Mouse (Mus musculus): ENCODE measurements around the gene Atg10. TPM values are rescaled to one million over a fixed set of nuclear protein-coding genes. Genes with fewer than 3 reads are reported as not detected.

Atg10 gene
- polyA plus RNA-seq, 1 experiment = 9.8 TPM

- H3K27ac ChIP-seq (ENCODE audit: insufficient read depth, low read length) = peak overlapping the region; percentile 95
- peaks cover 14% of the 10 kb centered on the region for H3K4me1 ChIP-seq (ENCODE audit: control insufficient read depth, insufficient read depth, low read length)
- no peak overlapping the region for H3K4me3 ChIP-seq (ENCODE audit: insufficient read depth, low read length)
- no peak for TF ChIP-seq CTCF (IDR thresholded peaks at IDR 0.05; ENCODE audit: borderline replicate concordance, insufficient read depth, low read length)
- peak; percentile 49; the same call in 1 of the 2 replicates for TF ChIP-seq POLR2A (IDR thresholded peaks at IDR 0.05; ENCODE audit: low read depth, low read length)
These were observed 58.6 kb downstream of the Atg10 start for GRCm38 (mm10) chr13:91165200-91165599.

DNA sequence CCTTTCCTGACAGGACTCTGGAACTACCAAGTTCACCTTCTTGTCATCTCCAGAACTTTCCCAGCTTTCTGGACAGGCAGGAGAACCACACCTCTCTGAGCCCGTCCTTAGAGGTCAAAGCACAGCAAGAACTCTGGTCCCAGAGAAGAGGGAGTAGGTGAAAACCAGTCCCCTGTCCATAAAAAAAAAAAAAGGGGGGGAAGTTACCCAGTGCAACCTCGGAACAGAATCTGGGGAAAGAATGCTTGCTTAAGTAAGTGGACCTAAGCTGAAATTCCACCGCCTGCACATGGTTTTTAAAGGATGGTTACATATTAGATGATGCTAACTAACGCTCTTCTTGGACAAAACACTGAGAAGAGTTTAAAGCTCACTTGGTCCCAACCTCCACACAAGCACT is 60.5 kb downstream of the Atg10 start:
- peaks cover 14% of the 10 kb centered on the region for H3K4me1 ChIP-seq (ENCODE audit: control insufficient read depth, insufficient read depth, low read length)
- H3K4me3 ChIP-seq (ENCODE audit: insufficient read depth, low read length) = no peak overlapping the region
- H3K27ac ChIP-seq (ENCODE audit: insufficient read depth, low read length) = no peak overlapping the region

GRCm38 (mm10) chr13:91162452-91162851 is 61.3 kb downstream of the Atg10 start:
- TF ChIP-seq CTCF (IDR thresholded peaks at IDR 0.05; ENCODE audit: borderline replicate concordance, insufficient read depth, low read length) (no peak), POLR2A (IDR thresholded peaks at IDR 0.05; ENCODE audit: low read depth, low read length) (no peak)
- no peak overlapping the region for H3K27ac ChIP-seq (ENCODE audit: insufficient read depth, low read length)

More for the DNA sequence above, 60.5 kb downstream of the Atg10 start:
- TF ChIP-seq POLR2A (IDR thresholded peaks at IDR 0.05; ENCODE audit: low read depth, low read length) (no peak), CTCF (IDR thresholded peaks at IDR 0.05; ENCODE audit: borderline replicate concordance, insufficient read depth, low read length) (no peak)

DNA sequence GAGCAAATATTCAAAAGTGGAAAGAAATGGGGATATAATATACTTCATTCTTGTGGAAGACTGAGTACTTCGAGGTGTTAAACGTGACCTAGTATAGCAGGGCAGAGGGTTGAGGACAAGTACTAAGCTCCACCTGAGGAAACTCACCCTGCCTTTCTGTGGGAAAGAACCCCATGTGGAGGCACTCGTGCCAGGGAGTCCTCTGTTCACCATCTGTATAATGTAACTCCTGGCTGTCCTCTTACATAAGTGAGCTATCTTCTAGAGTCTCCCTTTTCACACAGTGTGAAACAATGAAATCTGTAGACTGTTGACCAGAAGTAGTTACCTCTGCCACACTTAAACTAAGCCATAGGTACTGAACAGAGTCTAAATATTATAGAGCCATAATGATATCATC is 63.2 kb downstream of the Atg10 start:
- no peak overlapping the region for H3K27ac ChIP-seq (ENCODE audit: insufficient read depth, low read length)
- no peak overlapping the region for H3K4me3 ChIP-seq (ENCODE audit: insufficient read depth, low read length)
- TF ChIP-seq CTCF (IDR thresholded peaks at IDR 0.05; ENCODE audit: borderline replicate concordance, insufficient read depth, low read length) (no peak), POLR2A (IDR thresholded peaks at IDR 0.05; ENCODE audit: low read depth, low read length) (no peak)
- peaks cover 11% of the 10 kb centered on the region for H3K4me1 ChIP-seq (ENCODE audit: control insufficient read depth, insufficient read depth, low read length)

More at GRCm38 (mm10) chr13:91162452-91162851, 61.3 kb downstream of the Atg10 start:
- no peak overlapping the region for H3K4me3 ChIP-seq (ENCODE audit: insufficient read depth, low read length)
- peaks cover 14% of the 10 kb centered on the region for H3K4me1 ChIP-seq (ENCODE audit: control insufficient read depth, insufficient read depth, low read length)

GRCm38 (mm10) chr13:91159881-91160280 is 63.9 kb downstream of the Atg10 start:
- Histone ChIP-seq H3K4me1 (ENCODE audit: control insufficient read depth, insufficient read depth, low read length) (peaks cover 8% of the 10 kb centered on the region), H3K4me3 (ENCODE audit: insufficient read depth, low read length) (no peak overlapping the region), H3K27ac (ENCODE audit: insufficient read depth, low read length) (no peak overlapping the region)
- no peak for TF ChIP-seq CTCF (IDR thresholded peaks at IDR 0.05; ENCODE audit: borderline replicate concordance, insufficient read depth, low read length)

DNA sequence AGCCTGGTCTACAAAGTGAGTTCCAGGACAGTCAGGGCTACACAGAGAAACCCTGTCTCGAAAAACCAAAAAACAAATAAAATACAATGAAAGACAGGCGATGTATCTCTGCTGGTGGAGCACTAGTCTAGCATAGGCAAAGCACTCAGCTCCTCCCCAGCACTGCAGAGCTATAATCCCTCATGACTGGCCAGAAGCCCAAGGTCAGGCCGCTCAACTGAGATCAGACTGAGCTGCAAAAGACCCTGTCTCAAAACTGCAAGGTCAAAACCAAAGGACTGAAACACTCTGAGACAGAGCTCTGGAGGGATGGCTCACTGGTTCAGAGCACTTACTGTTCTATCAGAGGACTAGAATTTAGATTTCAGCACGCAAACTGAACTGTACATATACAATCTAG is 65.8 kb downstream of the Atg10 start:
- Histone ChIP-seq H3K4me3 (ENCODE audit: insufficient read depth, low read length) (no peak overlapping the region), H3K4me1 (ENCODE audit: control insufficient read depth, insufficient read depth, low read length) (no peaks in the 10 kb centered on the region), H3K27ac (ENCODE audit: insufficient read depth, low read length) (no peak overlapping the region)
- TF ChIP-seq POLR2A (IDR thresholded peaks at IDR 0.05; ENCODE audit: low read depth, low read length) (no peak), CTCF (IDR thresholded peaks at IDR 0.05; ENCODE audit: borderline replicate concordance, insufficient read depth, low read length) (no peak)

DNA sequence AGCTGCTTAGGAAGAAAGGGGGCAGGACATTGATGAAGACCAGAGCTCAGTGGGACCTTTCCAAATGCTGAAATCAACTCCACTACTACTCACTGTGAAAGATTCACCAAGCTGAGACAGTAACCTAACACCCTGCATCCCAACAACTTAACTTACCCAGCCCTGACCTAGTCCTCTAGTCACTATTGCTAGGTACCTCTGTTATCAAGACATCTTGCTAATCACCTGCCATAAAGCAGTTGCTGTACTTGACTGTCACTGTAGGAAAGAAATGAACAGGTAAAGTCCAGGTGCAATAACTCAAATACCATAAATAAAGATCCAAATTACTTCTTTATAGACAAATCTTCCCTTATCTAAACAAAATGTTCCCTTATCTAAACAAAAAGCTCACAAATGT is 66.3 kb downstream of the Atg10 start:
- no peak overlapping the region for H3K4me3 ChIP-seq (ENCODE audit: insufficient read depth, low read length)
- H3K27ac ChIP-seq (ENCODE audit: insufficient read depth, low read length) = no peak overlapping the region
- H3K4me1 ChIP-seq (ENCODE audit: control insufficient read depth, insufficient read depth, low read length) = no peaks in the 10 kb centered on the region
- TF ChIP-seq CTCF (IDR thresholded peaks at IDR 0.05; ENCODE audit: borderline replicate concordance, insufficient read depth, low read length) = no peak
- no peak for TF ChIP-seq POLR2A (IDR thresholded peaks at IDR 0.05; ENCODE audit: low read depth, low read length)

- Histone ChIP-seq H3K27ac (ENCODE audit: insufficient read depth, low read length) (no peak overlapping the region), H3K4me3 (ENCODE audit: insufficient read depth, low read length) (no peak overlapping the region), H3K4me1 (ENCODE audit: control insufficient read depth, insufficient read depth, low read length) (no peaks in the 10 kb centered on the region)
- TF ChIP-seq POLR2A (IDR thresholded peaks at IDR 0.05; ENCODE audit: low read depth, low read length) (no peak), CTCF (IDR thresholded peaks at IDR 0.05; ENCODE audit: borderline replicate concordance, insufficient read depth, low read length) (no peak)
These were observed 66.8 kb downstream of the Atg10 start for GRCm38 (mm10) chr13:91156949-91157348.

DNA sequence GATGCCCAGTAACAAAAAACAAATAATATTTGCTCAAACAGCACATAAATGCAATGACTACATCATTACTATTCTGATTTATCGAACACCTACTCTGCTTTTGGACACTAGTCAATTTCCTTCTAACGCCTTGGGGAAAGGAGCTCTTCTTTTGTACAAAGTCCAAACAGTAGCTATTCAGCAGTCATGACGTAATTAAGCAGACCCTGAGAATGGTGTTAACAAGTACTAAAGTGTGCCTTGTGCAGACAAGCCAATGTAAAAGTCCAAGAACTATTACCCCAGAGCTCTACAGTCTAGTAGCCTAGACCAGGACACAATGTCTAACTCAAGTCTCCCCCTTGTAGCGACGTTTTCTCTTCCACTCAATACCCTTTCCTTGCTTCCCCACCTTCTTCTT is 67.5 kb downstream of the Atg10 start:
- Histone ChIP-seq H3K4me3 (ENCODE audit: insufficient read depth, low read length) (no peak overlapping the region), H3K27ac (ENCODE audit: insufficient read depth, low read length) (no peak overlapping the region), H3K4me1 (ENCODE audit: control insufficient read depth, insufficient read depth, low read length) (no peaks in the 10 kb centered on the region)
- no peak for TF ChIP-seq POLR2A (IDR thresholded peaks at IDR 0.05; ENCODE audit: low read depth, low read length)

DNA sequence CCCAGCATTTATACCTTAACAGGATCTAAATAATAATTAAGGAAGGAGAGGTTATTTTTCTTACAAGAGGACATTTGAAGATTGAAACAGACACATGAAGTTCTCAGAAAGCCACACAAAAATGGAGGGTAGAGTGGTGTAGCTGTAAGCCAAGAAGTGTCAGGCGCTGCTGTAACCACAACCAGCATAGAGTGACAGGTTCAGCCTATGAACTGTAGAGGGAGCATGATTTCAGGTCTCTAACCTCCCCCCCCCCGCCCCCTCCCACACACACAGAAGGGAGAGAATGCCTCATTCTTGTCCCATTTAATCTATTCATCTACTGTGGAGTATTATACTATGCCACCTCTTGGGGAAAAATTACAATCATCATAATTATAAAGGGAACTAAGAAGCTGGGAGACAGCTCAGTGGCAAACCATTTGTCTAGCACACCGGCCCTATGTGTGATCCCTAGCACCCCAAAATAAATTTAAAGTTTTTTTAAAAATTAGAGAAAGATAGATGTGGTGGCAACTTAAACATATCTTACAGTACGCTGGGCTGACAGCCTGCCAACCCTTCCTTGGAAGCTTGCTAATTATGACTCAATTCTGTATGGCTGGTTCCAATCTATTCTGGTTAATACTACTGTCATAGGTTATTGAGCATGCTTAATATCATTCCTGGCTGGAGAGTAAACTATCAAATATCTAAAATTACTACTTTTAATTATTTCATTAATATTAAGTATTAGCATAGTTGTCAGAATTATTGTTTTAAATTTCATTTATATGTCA is 68.2 kb downstream of the Atg10 start:
- no peak for TF ChIP-seq CTCF (IDR thresholded peaks at IDR 0.05; ENCODE audit: borderline replicate concordance, insufficient read depth, low read length)
- TF ChIP-seq POLR2A (IDR thresholded peaks at IDR 0.05; ENCODE audit: low read depth, low read length) = no peak
- H3K27ac ChIP-seq (ENCODE audit: insufficient read depth, low read length) = no peak overlapping the region
- no peak overlapping the region for H3K4me3 ChIP-seq (ENCODE audit: insufficient read depth, low read length)
- H3K4me1 ChIP-seq (ENCODE audit: control insufficient read depth, insufficient read depth, low read length) = no peaks in the 10 kb centered on the region
